Mouse (Mus musculus) bone marrow, adult 2 months (tissue): ENCODE data around the gene Cldn15. TPM values are rescaled to one million over a fixed set of nuclear protein-coding genes. Genes with fewer than 3 reads are reported as not detected.

ENCODE experiments used
- H3K27ac ChIP-seq: fragments of 200-500 bp; 2 replicates; pipeline ENCODE4 v1.5.1; 2012; ENCODE audit warnings: low read depth, mild to moderate bottlenecking, control low read depth, inconsistent platforms, low read length; ENCODE audit not compliant: control insufficient read depth, poor library complexity, insufficient read depth
- H3K4me1 ChIP-seq: fragments of 200-500 bp; 2 replicates; pipeline ENCODE4 v1.6.1; 2011; ENCODE audit warnings: low read length; ENCODE audit not compliant: control insufficient read depth, insufficient read depth
- H3K4me3 ChIP-seq: fragments of 200-500 bp; replicated peaks from 2 replicates; pipeline ENCODE3; 2011; ENCODE audit warnings: mild to moderate bottlenecking, low read depth, low read length, control low read depth; ENCODE audit not compliant: control insufficient read depth
- CTCF ChIP-seq: fragments of 200-500 bp; IDR thresholded peaks from 2 replicates; pipeline ENCODE4 v1.5.1; 2011; ENCODE audit warnings: low read length, control low read depth; ENCODE audit not compliant: control insufficient read depth, insufficient read depth
- POLR2A ChIP-seq: fragments of 200-500 bp; IDR thresholded peaks from 2 replicates; pipeline ENCODE4 v1.6.1; 2011; ENCODE audit warnings: low read depth, mild to moderate bottlenecking, control low read depth, low read length, borderline replicate concordance; ENCODE audit not compliant: control insufficient read depth
- WGBS: fragments of 180-500 bp; shearing (Covaris S2); methylation state at CpG from one replicate; pipeline ENCODE4 v1.1.7; 2018; 5-methylcytosine and 5-hydroxymethylcytosine counted together
- polyA plus RNA-seq: library from polyadenylated mRNA; stranded (reverse); fragments of >200 nt; gene quantifications from 2 replicates; pipeline ENCODE4 v1.2.4, GENCODE M21; 2011; ENCODE audit warnings: low replicate concordance; ENCODE audit not compliant: missing spikeins, insufficient read depth, insufficient read length

Cldn15 gene
- polyA plus RNA-seq, 1 experiment, result 31.1 TPM

- Histone ChIP-seq H3K27ac (peak overlapping the region; percentile 53; the same call in 1 of the 2 replicates), H3K4me1 (no peaks in the 10 kb centered on the region; the same call in 1 of the 2 replicates), H3K4me3 (peak overlapping the region; percentile 72)
- 3% methylated on average over 12 of the region's 12 CpGs for WGBS
- no peak for TF ChIP-seq POLR2A
- TF ChIP-seq CTCF, result no peak
Observed at GRCm38 (mm10) chr5:136953440-136953951, 12.9 kb upstream of the Cldn15 start.

DNA sequence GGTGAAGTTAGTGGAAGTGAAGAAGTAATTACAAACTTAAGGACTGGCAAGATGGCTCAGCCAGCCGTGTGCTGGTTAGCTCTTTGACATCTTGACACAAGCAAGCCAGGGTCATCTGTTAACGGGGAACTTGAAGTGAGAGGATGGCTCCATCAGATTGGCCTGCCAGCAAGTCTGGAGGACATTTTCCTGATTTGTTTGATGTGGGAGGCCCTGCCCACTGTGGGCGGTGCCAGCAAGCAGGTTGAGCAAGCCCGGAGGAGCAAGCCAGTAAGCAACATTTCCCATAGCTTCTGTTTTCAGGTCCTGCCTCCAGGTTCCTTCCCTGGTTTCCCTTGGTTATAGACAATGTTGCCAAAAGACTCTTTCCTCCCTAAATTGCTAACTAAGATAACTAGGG lies 10.8 kb upstream of the Cldn15 start:
- Histone ChIP-seq H3K4me3 (no peak overlapping the region), H3K27ac (no peak overlapping the region), H3K4me1 (no peaks in the 10 kb centered on the region; the same call in 1 of the 2 replicates)
- no peak for TF ChIP-seq CTCF
- no peak for TF ChIP-seq POLR2A
- 63% methylated on average over 4 of the region's 4 CpGs for WGBS

GRCm38 (mm10) chr5:136957250-136957649 lies 9.2 kb upstream of the Cldn15 start:
- TF ChIP-seq CTCF (no peak), POLR2A (no peak)
- Histone ChIP-seq H3K27ac (no peak overlapping the region), H3K4me3 (no peak overlapping the region), H3K4me1 (no peaks in the 10 kb centered on the region; the same call in 1 of the 2 replicates)
- 73% methylated on average over 1 of the region's 1 CpGs for WGBS

DNA sequence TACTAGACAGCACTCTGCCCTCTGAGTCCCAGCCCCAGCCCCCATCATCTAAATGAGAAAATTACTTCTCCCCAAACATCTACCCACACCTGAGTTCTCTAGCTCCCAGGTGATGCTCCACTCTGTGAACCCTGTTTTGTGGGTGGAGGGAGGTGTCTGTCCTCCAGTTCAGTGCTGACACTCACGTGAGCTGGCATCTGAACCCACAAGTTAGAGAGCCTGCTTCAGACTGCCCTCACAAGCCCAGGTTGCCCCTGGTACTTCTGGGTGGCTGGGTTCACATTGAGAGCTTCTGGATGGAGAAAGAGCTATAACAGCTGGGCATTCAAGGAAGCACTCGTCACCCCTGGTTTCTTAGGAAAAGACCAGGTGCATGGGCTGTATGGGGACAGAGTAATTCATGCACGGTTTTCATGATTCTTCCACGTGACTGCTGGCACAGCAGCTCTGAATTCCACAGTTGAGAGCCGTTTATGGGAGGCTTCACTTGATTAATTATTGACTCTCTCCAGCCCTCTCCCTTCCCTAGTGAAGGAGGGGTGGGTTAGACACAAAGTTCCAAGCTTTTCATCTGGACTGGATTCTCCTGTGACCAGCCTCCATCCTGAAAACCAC lies 7.3 kb upstream of the Cldn15 start:
- TF ChIP-seq POLR2A (no peak), CTCF (no peak)
- no peaks in the 10 kb centered on the region; the same call in 1 of the 2 replicates for H3K4me1 ChIP-seq
- no peak overlapping the region for H3K27ac ChIP-seq
- H3K4me3 ChIP-seq, result no peak overlapping the region
- WGBS, result 74% methylated on average over 5 of the region's 5 CpGs

DNA sequence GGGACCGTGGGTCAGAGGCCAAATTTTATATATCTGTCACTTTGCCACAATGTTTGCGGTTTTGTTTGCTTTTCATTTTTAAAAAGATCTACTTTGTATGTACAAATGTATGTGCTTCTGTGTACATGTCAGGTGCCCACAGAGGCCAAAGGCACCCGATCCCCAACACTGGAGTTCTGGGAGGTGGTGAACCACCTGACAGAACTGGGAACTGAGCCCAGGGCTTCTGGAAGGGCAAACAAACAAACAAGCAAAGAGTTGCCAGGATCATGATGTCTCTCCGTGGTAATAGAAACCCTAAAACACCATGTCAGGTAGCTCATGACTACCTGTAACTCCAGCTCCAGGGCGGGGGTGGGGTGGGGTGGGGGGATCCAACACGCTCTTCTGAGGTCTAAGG lies 6.4 kb upstream of the Cldn15 start:
- WGBS, result 84% methylated on average over 6 of the region's 6 CpGs
- no peak for TF ChIP-seq POLR2A
- no peak for TF ChIP-seq CTCF
- H3K4me1 ChIP-seq, result no peaks in the 10 kb centered on the region; the same call in none of the 2 replicates

DNA sequence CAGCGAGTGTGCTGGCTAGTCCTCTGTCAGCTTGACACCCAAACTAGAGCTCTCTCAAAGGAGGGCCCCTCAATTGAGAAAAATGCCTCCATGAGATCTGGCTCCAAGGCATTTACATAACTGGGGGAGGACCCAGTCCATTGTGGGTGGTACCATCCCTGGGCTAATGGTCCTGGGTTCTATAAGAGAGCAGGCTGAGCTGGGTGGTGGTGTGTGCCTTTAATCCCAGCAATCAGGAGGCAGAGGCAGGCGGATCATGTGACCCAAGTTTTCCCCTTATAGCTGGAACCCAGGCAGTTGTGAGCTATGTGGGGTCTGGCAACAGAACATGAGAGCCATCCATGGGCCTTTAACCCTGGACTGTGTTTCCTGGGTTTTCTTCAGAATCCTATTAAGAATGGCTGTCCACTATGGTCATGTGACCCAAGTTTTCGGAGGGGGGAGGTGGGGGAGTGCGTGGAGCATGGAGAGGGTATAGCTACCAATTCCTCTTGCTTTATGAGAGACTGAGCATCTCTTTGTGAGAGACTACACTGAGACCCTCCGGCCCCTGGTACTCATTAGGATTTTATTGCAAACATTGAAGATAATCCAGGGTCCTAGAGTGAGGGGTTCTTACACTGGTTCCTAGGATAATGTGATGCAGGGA lies 5.0 kb upstream of the Cldn15 start:
- WGBS, result 38% methylated on average over 5 of the region's 5 CpGs
- H3K4me1 ChIP-seq, result peaks cover 2% of the 10 kb centered on the region
- TF ChIP-seq POLR2A (no peak), CTCF (no peak)
- H3K27ac ChIP-seq, result no peak overlapping the region
- peak overlapping the region; percentile 96 for H3K4me3 ChIP-seq

More for the DNA sequence above, 6.4 kb upstream of the Cldn15 start:
- H3K27ac ChIP-seq, result no peak overlapping the region
- H3K4me3 ChIP-seq, result no peak overlapping the region

DNA sequence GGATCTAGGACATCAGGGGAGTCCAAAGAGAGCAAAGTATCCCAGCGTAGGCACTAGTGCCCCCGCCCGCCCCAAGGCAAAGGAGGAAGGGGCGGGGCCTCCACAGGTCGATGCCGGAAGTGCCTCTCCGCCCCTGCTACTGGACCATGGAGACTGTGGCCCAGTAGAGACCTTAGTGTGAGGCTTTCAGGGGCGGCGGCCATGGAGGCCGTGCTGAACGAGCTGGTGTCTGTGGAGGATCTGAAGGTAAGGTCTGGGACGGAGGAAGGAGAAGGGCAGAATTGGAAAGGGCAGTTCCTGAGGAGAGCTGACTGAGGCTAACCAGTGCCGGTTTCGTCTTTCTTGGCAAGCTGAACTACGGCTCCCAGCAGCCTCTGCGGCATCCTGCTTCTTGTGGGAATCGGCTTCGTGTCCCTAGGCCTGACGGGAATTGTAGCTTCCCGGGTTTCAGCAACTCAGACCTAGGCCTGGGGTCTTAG lies 4.4 kb upstream of the Cldn15 start:
- Histone ChIP-seq H3K4me1 (peaks cover 2% of the 10 kb centered on the region), H3K4me3 (peak overlapping the region; percentile 96), H3K27ac (peak overlapping the region; percentile 86)
- no peak for TF ChIP-seq CTCF
- TF ChIP-seq POLR2A, result peak; percentile 83; the same call in 1 of the 2 replicates
- WGBS, result under 1% methylated on average over 20 of the region's 20 CpGs

- H3K4me3 ChIP-seq, result peak overlapping the region; percentile 96
- 1% methylated on average over 10 of the region's 10 CpGs for WGBS
- TF ChIP-seq CTCF, result peak; percentile 97
- no peak for TF ChIP-seq POLR2A
- H3K4me1 ChIP-seq, result peaks cover 2% of the 10 kb centered on the region
- peak overlapping the region; percentile 86 for H3K27ac ChIP-seq
Observed at GRCm38 (mm10) chr5:136962501-136962900, 3.9 kb upstream of the Cldn15 start.
